ENCODE assay signal across 10 mouse cellular contexts in the genomic region with DNA sequence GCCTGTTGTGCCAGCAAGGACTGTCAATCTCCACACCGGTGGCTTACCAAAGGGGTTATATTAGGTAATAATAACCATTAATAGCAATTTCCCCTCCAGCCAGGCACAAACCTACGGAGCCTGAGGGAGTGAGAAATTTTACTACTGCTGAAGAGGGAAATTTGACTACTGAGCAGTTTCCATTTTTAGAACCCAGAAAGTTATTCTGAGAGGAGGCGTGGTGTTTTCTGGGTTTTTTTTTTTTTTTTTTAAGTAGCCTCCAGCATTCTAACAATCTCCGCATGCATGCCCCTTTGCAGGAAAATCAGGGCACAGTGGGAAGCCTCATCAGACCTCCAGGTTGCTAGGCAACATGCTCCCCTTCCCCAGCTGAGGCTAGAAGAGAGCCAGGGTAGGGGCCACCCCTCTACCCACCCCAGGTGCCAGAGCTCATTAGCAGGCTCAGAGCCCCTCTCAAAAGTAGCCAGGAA. TPM values are rescaled to one million over a fixed set of nuclear protein-coding genes. Genes with fewer than 3 reads are reported as not detected.
DNase-seq lines count a peak whose midpoint lies in the region; ATAC-seq lines count a peak whose summit lies in the region.
"Had no signal": no experiment of that assay in that cellular context is flagged by ENCODE, and none has a peak within 500 bp of the region (broad histone marks: within the 10 kb centered on the region; RNA-seq: fewer than 3 reads in every experiment).

No protein-coding gene starts in this region.

- no peak overlapping the region for H3K4me3 ChIP-seq in neural tube, embryonic 11.5 days (ENCODE audit: low read depth, low read length)
- no peak overlapping the region for H3K4me3 ChIP-seq in forebrain, embryonic 13.5 days
- no peak overlapping the region for H3K4me3 ChIP-seq in limb, embryonic 12.5 days (replicated peaks)
- no peak overlapping the region for H3K4me3 ChIP-seq in heart, embryonic 10.5 days
- H3K4me3 ChIP-seq: liver, embryonic 15.5 days had no signal

- no peaks in the 10 kb centered on the region for H3K36me3 ChIP-seq in neural tube, embryonic 11.5 days (ENCODE audit: control insufficient read depth, insufficient read depth, low read length)
- H3K36me3 ChIP-seq in forebrain, embryonic 13.5 days (ENCODE audit: poor library complexity, severe bottlenecking): no peaks in the 10 kb centered on the region
- no peaks in the 10 kb centered on the region for H3K36me3 ChIP-seq in limb, embryonic 12.5 days
- no peaks in the 10 kb centered on the region for H3K36me3 ChIP-seq in heart, embryonic 10.5 days
- H3K36me3 ChIP-seq: liver, embryonic 15.5 days had no signal

- H3K4me1 ChIP-seq in neural tube, embryonic 11.5 days (ENCODE audit: control insufficient read depth, insufficient read depth, low read length): no peaks in the 10 kb centered on the region; the same call in 1 of the 2 replicates
- H3K4me1 ChIP-seq in forebrain, embryonic 13.5 days: peaks cover 32% of the 10 kb centered on the region
- peaks cover 29% of the 10 kb centered on the region for H3K4me1 ChIP-seq in limb, embryonic 12.5 days (replicated peaks)
- peaks cover 40% of the 10 kb centered on the region for H3K4me1 ChIP-seq in heart, embryonic 10.5 days

- no peak overlapping the region for H3K4me2 ChIP-seq in neural tube, embryonic 11.5 days (ENCODE audit: low read depth)
- H3K4me2 ChIP-seq in forebrain, embryonic 13.5 days: 0 out of 2 replicates have a peak overlapping the region, but pooled peaks have one; percentile 16
- no peak overlapping the region for H3K4me2 ChIP-seq in limb, embryonic 12.5 days
- H3K4me2 ChIP-seq: liver, embryonic 15.5 days had no signal

- no peaks in the 10 kb centered on the region for H3K9me3 ChIP-seq in neural tube, embryonic 11.5 days (ENCODE audit: control insufficient read depth, low read length)
- H3K9me3 ChIP-seq in forebrain, embryonic 13.5 days (replicated peaks): no peaks in the 10 kb centered on the region
- no peaks in the 10 kb centered on the region for H3K9me3 ChIP-seq in limb, embryonic 12.5 days
- H3K9me3 ChIP-seq in heart, embryonic 10.5 days: no peaks in the 10 kb centered on the region
- H3K9me3 ChIP-seq: liver, embryonic 15.5 days had no signal

- no peaks in the 10 kb centered on the region for H3K27me3 ChIP-seq in neural tube, embryonic 11.5 days (ENCODE audit: control insufficient read depth, insufficient read depth, low read length)
- no peaks in the 10 kb centered on the region for H3K27me3 ChIP-seq in forebrain, embryonic 13.5 days
- H3K27me3 ChIP-seq in limb, embryonic 12.5 days: no peaks in the 10 kb centered on the region
- H3K27me3 ChIP-seq in heart, embryonic 10.5 days (ENCODE audit: insufficient read depth, poor library complexity, severe bottlenecking): peaks cover 8% of the 10 kb centered on the region; the same call in 1 of the 2 replicates
- H3K27me3 ChIP-seq: liver, embryonic 15.5 days had no signal

- WGBS in neural tube, embryonic 11.5 days: 15% methylated on average over 4 of the region's 4 CpGs
- 4% methylated on average over 4 of the region's 4 CpGs for WGBS in forebrain, embryonic 13.5 days
- WGBS in limb, embryonic 12.5 days: 18% methylated on average over 4 of the region's 4 CpGs
- WGBS in heart, embryonic 10.5 days: 34% methylated on average over 4 of the region's 4 CpGs

- peak; percentile 59 for DNase-seq in neural tube, embryonic 11.5 days (ENCODE audit: low spot score)
- no peak for DNase-seq in neural tube, embryonic 10.5 days (ENCODE audit: extremely low spot score, low spot score)
- peak; percentile 90 for DNase-seq in retina, embryonic 14.5 days (ENCODE audit: low spot score)
- DNase-seq in heart, embryonic 10.5 days (ENCODE audit: low spot score): no peak
- no peak for DNase-seq in kidney, adult 9 months
- DNase-seq in thymus, postnatal 10 days (ENCODE audit: low spot score in 2 of 2): no peak
- DNase-seq: adrenal gland, adult 2 months had no signal

- ATAC-seq in neural tube, embryonic 11.5 days (ENCODE audit: insufficient read depth, low FRiP score, low TSS enrichment): peak; percentile 89
- peak; percentile 96 for ATAC-seq in forebrain, embryonic 13.5 days
- peak; percentile 76; the same call in 1 of the 2 replicates for ATAC-seq in limb, embryonic 12.5 days (ENCODE audit: insufficient number of reproducible peaks, insufficient read depth, low FRiP score, low TSS enrichment, low read depth)

- H3K27ac ChIP-seq in neural tube, embryonic 11.5 days (ENCODE audit: low read depth, low read length): no peak overlapping the region
- H3K27ac ChIP-seq in forebrain, embryonic 13.5 days: peak overlapping the region; percentile 64
- peak overlapping the region; percentile 80 for H3K27ac ChIP-seq in limb, embryonic 12.5 days
- H3K27ac ChIP-seq in heart, embryonic 10.5 days: no peak overlapping the region
- H3K27ac ChIP-seq: liver, embryonic 15.5 days had no signal

- no peak overlapping the region for H3K9ac ChIP-seq in neural tube, embryonic 11.5 days (ENCODE audit: low read length)
- H3K9ac ChIP-seq in forebrain, embryonic 13.5 days: no peak overlapping the region
- H3K9ac ChIP-seq in limb, embryonic 12.5 days (replicated peaks): 0 out of 2 replicates have a peak overlapping the region, but pooled peaks have one; percentile 23
- H3K9ac ChIP-seq: liver, embryonic 15.5 days had no signal

RNA-seq across cellular contexts. Expression of a gene that starts 43.1 kb away (rescaled TPM):
- 0.11 TPM in 1 of 2 replicates, not detected in the other for polyA plus RNA-seq in neural tube, embryonic 11.5 days (2014; fragmentation: Nextera tagmentation; extraction: Ambion mirVana)
- not detected in 2 replicates for polyA plus RNA-seq in forebrain, embryonic 13.5 days (2015; fragmentation: Nextera tagmentation; extraction: Ambion mirVana)
- not detected in 2 replicates for polyA plus RNA-seq in limb, embryonic 12.5 days (2016; fragmentation: Nextera tagmentation; extraction: Ambion mirVana)
- polyA plus RNA-seq in heart, embryonic 10.5 days (2016; fragmentation: Nextera tagmentation; extraction: Ambion mirVana): not detected in 2 replicates
- polyA plus RNA-seq: adrenal gland, adult 2 months; liver, embryonic 15.5 days had no signal

Comparison
In these comparisons a context has a peak if more than half of its experiments do, and no peak if none do; other contexts are left out.
1. DNase-seq: peak in neural tube, embryonic 11.5 days (single experiment) and retina, embryonic 14.5 days (single experiment); none in neural tube, embryonic 10.5 days (single experiment), heart, embryonic 10.5 days (single experiment), kidney, adult 9 months (single experiment) and thymus, postnatal 10 days (0 of 2).
2. H3K27ac ChIP-seq: peak in forebrain, embryonic 13.5 days (single experiment) and limb, embryonic 12.5 days (single experiment); none in neural tube, embryonic 11.5 days (single experiment) and heart, embryonic 10.5 days (single experiment).
3. Peak in every context shown above with its lines, with median percentiles within 50 percentile points of each other: ATAC-seq.